Mouse (Mus musculus) midbrain, embryonic 13.5 days (tissue): ENCODE data around the gene Pigt. TPM values are rescaled to one million over a fixed set of nuclear protein-coding genes. Genes with fewer than 3 reads are reported as not detected.
A peak's percentile ranks its signal among the peaks of the same experiment; 100 is the strongest.

ENCODE experiments used
- ATAC-seq: fragments of 200-750 bp; cut with Nextera tagmentation; 2 replicates; pipeline ENCODE4 v1.8.0; 2017; ENCODE audit warnings: mild to moderate bottlenecking, moderate TSS enrichment, moderate library complexity
- H3K27ac ChIP-seq: fragments of 300-500 bp; sonication (generic); 2 replicates; pipeline ENCODE4 v1.5.1; 2015; ENCODE audit warnings: inconsistent platforms, mild to moderate bottlenecking, moderate library complexity
- H3K27me3 ChIP-seq: fragments of 300-500 bp; sonication (generic); 2 replicates; pipeline ENCODE4 v1.6.1; 2015; ENCODE audit warnings: mild to moderate bottlenecking, inconsistent platforms
- H3K36me3 ChIP-seq: fragments of 300-500 bp; sonication (generic); 2 replicates; pipeline ENCODE4 v1.6.1; 2015; ENCODE audit warnings: mild to moderate bottlenecking, inconsistent platforms
- H3K4me1 ChIP-seq: fragments of 300-500 bp; sonication (generic); replicated peaks from 2 replicates; pipeline ENCODE4 v1.6.1; 2015; ENCODE audit warnings: inconsistent platforms
- H3K4me2 ChIP-seq: fragments of 300-500 bp; sonication (generic); replicated peaks from 2 replicates; pipeline ENCODE4 v1.6.1; 2015; ENCODE audit warnings: moderate library complexity, mild to moderate bottlenecking, inconsistent platforms
- H3K4me3 ChIP-seq: fragments of 300-500 bp; sonication (generic); replicated peaks from 2 replicates; pipeline ENCODE4 v1.5.1; 2015; ENCODE audit warnings: mild to moderate bottlenecking, inconsistent platforms
- H3K9ac ChIP-seq: fragments of 300-500 bp; sonication (generic); replicated peaks from 2 replicates; pipeline ENCODE4 v1.6.1; 2015; ENCODE audit warnings: mild to moderate bottlenecking, inconsistent platforms
- H3K9me3 ChIP-seq: fragments of 300-500 bp; sonication (generic); 2 replicates; pipeline ENCODE4 v1.6.1; 2016; ENCODE audit warnings: mild to moderate bottlenecking, inconsistent platforms
- WGBS: fragments of 180-500 bp; shearing (Covaris S2); methylation state at CpG from one replicate; pipeline ENCODE4 v1.1.7; 2015; 5-methylcytosine and 5-hydroxymethylcytosine counted together
- polyA plus RNA-seq: library from polyadenylated mRNA; unstranded; fragments of >200 nt; fragmentation: Nextera tagmentation; extraction: Ambion mirVana; gene quantifications from 2 replicates; pipeline ENCODE4 v1.2.1, GENCODE M21; 2015

The Pigt gene
- polyA plus RNA-seq, 1 experiment from 2014 or later: 67.8 TPM

- H3K27ac ChIP-seq: no peak within 1 kb of the TSS
- 0 out of 2 replicates have a peak within 1 kb of the TSS, but pooled peaks have one; percentile 14 for H3K4me3 ChIP-seq
- peak within 1 kb of the TSS; percentile 55 for H3K9ac ChIP-seq
- H3K27me3 ChIP-seq: no peaks in the 10 kb centered on the region
- no peaks in the 10 kb centered on the region for H3K36me3 ChIP-seq
- no peak for ATAC-seq
- peak within 1 kb of the TSS; percentile 38 for H3K4me2 ChIP-seq
- peaks cover 13% of the 10 kb centered on the region for H3K4me1 ChIP-seq
- H3K9me3 ChIP-seq: no peaks in the 10 kb centered on the region
- 4% methylated on average over 7 of the region's 7 CpGs for WGBS
These were observed 40.4 kb upstream of the Pigt start, which contains the start of gene Sys1 for GRCm38 (mm10) chr2:164456864-164457300. Gene Sys1 (plus strand): TSS chr2:164456964.

- 68% methylated on average over 7 of the region's 7 CpGs for WGBS
- ATAC-seq: no peak
- no peak overlapping the region for H3K9ac ChIP-seq
These were observed 39.4 kb upstream of the Pigt start for GRCm38 (mm10) chr2:164457942-164458341.

GRCm38 (mm10) chr2:164458535-164458934 lies 38.8 kb upstream of the Pigt start:
- no peaks in the 10 kb centered on the region for H3K27me3 ChIP-seq
- no peak overlapping the region for H3K4me3 ChIP-seq
- peaks cover 6% of the 10 kb centered on the region for H3K36me3 ChIP-seq
- whole genome bisulfite sequencing: 88% methylated on average over 8 of the region's 8 CpGs
- H3K4me2 ChIP-seq: no peak overlapping the region
- peaks cover 25% of the 10 kb centered on the region for H3K4me1 ChIP-seq
- ATAC-seq: no peak
- no peaks in the 10 kb centered on the region for H3K9me3 ChIP-seq
- H3K27ac ChIP-seq: no peak overlapping the region
- no peak overlapping the region for H3K9ac ChIP-seq

More at GRCm38 (mm10) chr2:164457942-164458341, 39.4 kb upstream of the Pigt start:
- H3K4me2 ChIP-seq: no peak overlapping the region
- no peak overlapping the region for H3K4me3 ChIP-seq
- no peaks in the 10 kb centered on the region for H3K27me3 ChIP-seq
- no peak overlapping the region for H3K27ac ChIP-seq
- H3K4me1 ChIP-seq: peaks cover 24% of the 10 kb centered on the region
- H3K9me3 ChIP-seq: no peaks in the 10 kb centered on the region
- peaks cover 1% of the 10 kb centered on the region; the same call in 1 of the 2 replicates for H3K36me3 ChIP-seq

- H3K27ac ChIP-seq: peak within 1 kb of the TSS; percentile 92
- peaks cover 28% of the 10 kb centered on the region for H3K36me3 ChIP-seq
- H3K4me3 ChIP-seq: peak within 1 kb of the TSS; percentile 78
- H3K4me2 ChIP-seq: peak within 1 kb of the TSS; percentile 76
- H3K4me1 ChIP-seq: peaks cover 25% of the 10 kb centered on the region
- no peaks in the 10 kb centered on the region for H3K9me3 ChIP-seq
- H3K9ac ChIP-seq: peak within 1 kb of the TSS; percentile 83
- WGBS: under 1% methylated on average over 64 of the region's 79 CpGs
- H3K27me3 ChIP-seq: no peaks in the 10 kb centered on the region
- ATAC-seq: peak; percentile 100
These were observed 36.4 kb upstream of the Pigt start, which contains the start of gene Gm20458 for GRCm38 (mm10) chr2:164460745-164461551. Gene Gm20458 (plus strand): TSS chr2:164460967.

- H3K4me3 ChIP-seq: no peak overlapping the region
- H3K9me3 ChIP-seq: no peaks in the 10 kb centered on the region
- H3K36me3 ChIP-seq: peaks cover 65% of the 10 kb centered on the region
- H3K4me1 ChIP-seq: peaks cover 15% of the 10 kb centered on the region
- no peaks in the 10 kb centered on the region for H3K27me3 ChIP-seq
- H3K4me2 ChIP-seq: no peak overlapping the region
- no peak overlapping the region for H3K9ac ChIP-seq
- H3K27ac ChIP-seq: no peak overlapping the region
- no peak for ATAC-seq
These were observed 32.2 kb upstream of the Pigt start for GRCm38 (mm10) chr2:164465161-164465560.

- Histone ChIP-seq H3K4me3 (no peak overlapping the region), H3K9me3 (no peaks in the 10 kb centered on the region), H3K36me3 (peaks cover 75% of the 10 kb centered on the region), H3K4me2 (no peak overlapping the region), H3K4me1 (peaks cover 13% of the 10 kb centered on the region), H3K27me3 (no peaks in the 10 kb centered on the region), H3K27ac (no peak overlapping the region), H3K9ac (no peak overlapping the region)
- ATAC-seq: no peak
- WGBS: 88% methylated on average over 5 of the region's 5 CpGs
These were observed 30.5 kb upstream of the Pigt start for GRCm38 (mm10) chr2:164466787-164467186.

GRCm38 (mm10) chr2:164470254-164470653 lies 27.1 kb upstream of the Pigt start:
- Histone ChIP-seq H3K36me3 (peaks cover 78% of the 10 kb centered on the region), H3K27ac (no peak overlapping the region), H3K9me3 (no peaks in the 10 kb centered on the region), H3K4me2 (no peak overlapping the region), H3K9ac (no peak overlapping the region), H3K27me3 (no peaks in the 10 kb centered on the region), H3K4me3 (no peak overlapping the region), H3K4me1 (no peaks in the 10 kb centered on the region)
- 31% methylated on average over 10 of the region's 10 CpGs for WGBS
- no peak for ATAC-seq

GRCm38 (mm10) chr2:164473624-164474023 lies 23.7 kb upstream of the Pigt start, which contains the start of gene Trp53tg5:
Gene Trp53tg5 (minus strand): TSS chr2:164473724.
- H3K4me2 ChIP-seq: no peak within 1 kb of the TSS
- H3K4me3 ChIP-seq: no peak within 1 kb of the TSS
- WGBS: 81% methylated on average over 6 of the region's 6 CpGs
- H3K9ac ChIP-seq: no peak within 1 kb of the TSS
- H3K9me3 ChIP-seq: no peaks in the 10 kb centered on the region
- H3K4me1 ChIP-seq: no peaks in the 10 kb centered on the region
- no peak for ATAC-seq
- H3K36me3 ChIP-seq: peaks cover 66% of the 10 kb centered on the region
- no peaks in the 10 kb centered on the region for H3K27me3 ChIP-seq
- H3K27ac ChIP-seq: no peak within 1 kb of the TSS

GRCm38 (mm10) chr2:164485681-164486257 lies 11.6 kb upstream of the Pigt start, which contains the start of gene Dbndd2:
Gene Dbndd2 (plus strand): TSS chr2:164486106.
- Histone ChIP-seq H3K9me3 (no peaks in the 10 kb centered on the region), H3K27me3 (peaks cover 39% of the 10 kb centered on the region), H3K4me2 (peak within 1 kb of the TSS; percentile 100), H3K27ac (no peak within 1 kb of the TSS), H3K4me3 (peak within 1 kb of the TSS; percentile 74), H3K4me1 (peaks cover 19% of the 10 kb centered on the region), H3K9ac (peak within 1 kb of the TSS; percentile 75), H3K36me3 (peaks cover 7% of the 10 kb centered on the region)
- WGBS: under 1% methylated on average over 26 of the region's 26 CpGs
- ATAC-seq: peak; percentile 59

GRCm38 (mm10) chr2:164486258-164487114 lies 10.8 kb upstream of the Pigt start:
- WGBS: under 1% methylated on average over 75 of the region's 90 CpGs

GRCm38 (mm10) chr2:164487115-164487527 lies 10.2 kb upstream of the Pigt start:
- peak overlapping the region; percentile 100 for H3K4me2 ChIP-seq
- peak overlapping the region; percentile 75 for H3K9ac ChIP-seq
- no peak overlapping the region for H3K27ac ChIP-seq
- H3K4me1 ChIP-seq: peaks cover 19% of the 10 kb centered on the region
- 13% methylated on average over 11 of the region's 11 CpGs for WGBS
- ATAC-seq: peak; percentile 25; the same call in 1 of the 2 replicates
- H3K27me3 ChIP-seq: peaks cover 39% of the 10 kb centered on the region
- no peaks in the 10 kb centered on the region for H3K9me3 ChIP-seq
- peaks cover 7% of the 10 kb centered on the region for H3K36me3 ChIP-seq
- H3K4me3 ChIP-seq: peak overlapping the region; percentile 74

More at GRCm38 (mm10) chr2:164486258-164487114, 10.8 kb upstream of the Pigt start:
- Histone ChIP-seq H3K27me3 (peaks cover 39% of the 10 kb centered on the region), H3K36me3 (peaks cover 7% of the 10 kb centered on the region), H3K4me1 (peaks cover 19% of the 10 kb centered on the region), H3K27ac (no peak overlapping the region), H3K4me2 (peak overlapping the region; percentile 100), H3K9ac (peak overlapping the region; percentile 75), H3K4me3 (peak overlapping the region; percentile 74), H3K9me3 (no peaks in the 10 kb centered on the region)
- peak; percentile 64 for ATAC-seq
